In the genomic region with DNA sequence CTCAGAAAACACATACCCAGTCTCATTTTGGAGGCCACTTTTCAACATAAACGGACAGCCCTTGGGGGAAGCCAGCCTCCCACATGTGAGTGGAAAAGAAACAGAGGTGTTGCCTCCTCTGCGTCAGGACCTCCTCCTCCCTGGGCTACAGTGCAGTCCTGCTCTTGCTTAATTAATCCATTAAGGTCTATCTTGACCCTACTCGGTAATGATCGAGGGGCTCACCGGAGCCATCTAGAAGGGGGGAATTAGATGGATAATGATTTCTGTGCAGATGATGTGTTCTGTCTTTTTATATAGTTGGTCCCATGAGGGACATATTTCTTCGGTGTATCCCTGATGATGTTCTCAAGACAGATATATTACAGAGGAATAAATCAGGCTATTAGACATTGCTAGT, we compare ENCODE assay signal across 28 mouse cellular contexts.
DNase-seq lines count a peak whose midpoint lies in the region; ATAC-seq and TF ChIP-seq lines count a peak whose summit lies in the region.
"Had no signal": no experiment of that assay in that cellular context is flagged by ENCODE, and none has a peak within 500 bp of the region (broad histone marks: within the 10 kb centered on the region; RNA-seq: fewer than 3 reads in every experiment).

No protein-coding gene starts in this region.

- peaks cover 4% of the 10 kb centered on the region; the same call in 1 of the 2 replicates for H3K4me1 ChIP-seq in neural tube, embryonic 14.5 days (ENCODE audit: control insufficient read depth, insufficient read depth, low read length)
- H3K4me1 ChIP-seq in forebrain, embryonic 13.5 days, result peaks cover 35% of the 10 kb centered on the region
- H3K4me1 ChIP-seq: embryonic facial prominence, embryonic 13.5 days; embryonic facial prominence, embryonic 15.5 days; forebrain, embryonic 10.5 days had no signal

- ATAC-seq in neural tube, embryonic 14.5 days (ENCODE audit: low read depth), result peak; percentile 84
- ATAC-seq in forebrain, embryonic 13.5 days, result no peak
- ATAC-seq: activated CD4-positive, CD25-positive, alpha-beta regulatory T cell, adult 4 months; CD4-positive, CD25-positive, alpha-beta regulatory T cell, adult 4 months; forebrain, embryonic 15.5 days; forebrain, postnatal 0 days; Patski had no signal

- peak overlapping the region; percentile 85 for H3K27ac ChIP-seq in layer of hippocampus, adult 2 months
- H3K27ac ChIP-seq in neural tube, embryonic 14.5 days (ENCODE audit: low read depth, low read length), result no peak overlapping the region; the same call in 1 of the 2 replicates
- H3K27ac ChIP-seq in forebrain, embryonic 13.5 days, result no peak overlapping the region
- H3K27ac ChIP-seq: embryonic facial prominence, embryonic 13.5 days; embryonic facial prominence, embryonic 15.5 days; forebrain, embryonic 10.5 days; forebrain, embryonic 12.5 days had no signal

- no peak overlapping the region for H3K4me3 ChIP-seq in layer of hippocampus, adult 2 months
- no peak overlapping the region for H3K4me3 ChIP-seq in neural tube, embryonic 14.5 days (ENCODE audit: low read depth, low read length)
- H3K4me3 ChIP-seq in forebrain, embryonic 13.5 days, result no peak overlapping the region
- H3K4me3 ChIP-seq: embryonic facial prominence, embryonic 13.5 days; embryonic facial prominence, embryonic 15.5 days; erythroblast, embryonic 14.5 days; forebrain, embryonic 10.5 days; forebrain, embryonic 12.5 days; forebrain, embryonic 15.5 days had no signal

- no peak overlapping the region for H3K4me2 ChIP-seq in neural tube, embryonic 14.5 days (ENCODE audit: low read depth, low read length)
- H3K4me2 ChIP-seq in forebrain, embryonic 13.5 days, result no peak overlapping the region
- H3K4me2 ChIP-seq: embryonic facial prominence, embryonic 13.5 days; embryonic facial prominence, embryonic 15.5 days; forebrain, embryonic 12.5 days; forebrain, embryonic 15.5 days had no signal

- no peak overlapping the region for H3K9ac ChIP-seq in neural tube, embryonic 14.5 days (replicated peaks; ENCODE audit: low read depth, low read length)
- no peak overlapping the region for H3K9ac ChIP-seq in forebrain, embryonic 13.5 days
- H3K9ac ChIP-seq: embryonic facial prominence, embryonic 13.5 days; embryonic facial prominence, embryonic 15.5 days; forebrain, embryonic 12.5 days; forebrain, embryonic 15.5 days; forebrain, postnatal 0 days had no signal

- no peak for DNase-seq in layer of hippocampus, adult 2 months (ENCODE audit: low spot score in 2 of 2)
- DNase-seq in layer of hippocampus, postnatal 36 days, result no peak
- DNase-seq in mesoderm, embryonic 11.5 days (ENCODE audit: low read depth, low spot score), result peak; percentile 42
- DNase-seq in cerebellum, adult 11 months, result no peak
- DNase-seq: adrenal gland, adult 8-10 months; adrenal gland, postnatal 14 days; adrenal gland, postnatal 36 days; B cell, adult 2 months; cerebellum, adult 18-20 months; cerebellum, adult 8-10 months; cerebellum, adult 9-11 months; cerebellum, postnatal 14 days; cerebellum, postnatal 36 days; embryo, embryonic 11 days; forebrain, postnatal 0 days had no signal

- no peaks in the 10 kb centered on the region for H3K9me3 ChIP-seq in neural tube, embryonic 14.5 days (ENCODE audit: control insufficient read depth, low read length)
- H3K9me3 ChIP-seq in forebrain, embryonic 13.5 days (replicated peaks), result no peaks in the 10 kb centered on the region
- H3K9me3 ChIP-seq: embryonic facial prominence, embryonic 13.5 days; embryonic facial prominence, embryonic 15.5 days; forebrain, embryonic 10.5 days; forebrain, embryonic 12.5 days; forebrain, embryonic 15.5 days; G1E had no signal

- no peaks in the 10 kb centered on the region for H3K36me3 ChIP-seq in neural tube, embryonic 14.5 days (ENCODE audit: control insufficient read depth, insufficient read depth, low read length)
- H3K36me3 ChIP-seq in forebrain, embryonic 13.5 days (ENCODE audit: poor library complexity, severe bottlenecking), result peaks cover 4% of the 10 kb centered on the region; the same call in 1 of the 2 replicates
- H3K36me3 ChIP-seq: embryonic facial prominence, embryonic 13.5 days; embryonic facial prominence, embryonic 15.5 days; forebrain, embryonic 10.5 days; forebrain, embryonic 12.5 days; forebrain, embryonic 15.5 days; G1E had no signal

- no peaks in the 10 kb centered on the region for H3K27me3 ChIP-seq in neural tube, embryonic 14.5 days (ENCODE audit: control insufficient read depth, insufficient read depth, low read length)
- no peaks in the 10 kb centered on the region for H3K27me3 ChIP-seq in forebrain, embryonic 13.5 days
- H3K27me3 ChIP-seq: CH12.LX; embryonic facial prominence, embryonic 13.5 days; embryonic facial prominence, embryonic 15.5 days; forebrain, embryonic 12.5 days; forebrain, embryonic 15.5 days; Patski had no signal

- no peak for TF ChIP-seq CTCF in layer of hippocampus, adult 2 months (conservative IDR thresholded peaks at IDR 0.05)

- 40% methylated on average over 6 of the region's 6 CpGs for WGBS in neural tube, embryonic 14.5 days
- 87% methylated on average over 6 of the region's 6 CpGs for WGBS in forebrain, embryonic 13.5 days
